8 mouse cellular contexts compared by ENCODE assay signal in genomic region chr5:115531671-115532270, GRCm38 (mm10). TPM values are rescaled to one million over a fixed set of nuclear protein-coding genes. Genes with fewer than 3 reads are reported as not detected.
DNase-seq lines count a peak whose midpoint lies in the region; ATAC-seq and TF ChIP-seq lines count a peak whose summit lies in the region.

No protein-coding gene starts in this region.

- peak overlapping the region; percentile 72 for H3K9ac ChIP-seq in liver, embryonic 13.5 days

- H3K27me3 ChIP-seq in liver, embryonic 13.5 days = no peaks in the 10 kb centered on the region

- no peak for TF ChIP-seq CTCF in olfactory bulb, adult 2 months (IDR thresholded peaks at IDR 0.05; ENCODE audit: insufficient read depth, low read depth, low read length)

- peak overlapping the region; percentile 72 for H3K4me2 ChIP-seq in liver, embryonic 13.5 days

- peak overlapping the region; percentile 83 for H3K27ac ChIP-seq in liver, embryonic 13.5 days
- H3K27ac ChIP-seq in olfactory bulb, adult 2 months (ENCODE audit: insufficient read depth, low read depth, low read length) = peak overlapping the region; percentile 35; the same call in 1 of the 2 replicates

- ATAC-seq in liver, embryonic 13.5 days (ENCODE audit: low read depth) = peak; percentile 92
- ATAC-seq in activated CD4-positive, CD25-positive, alpha-beta regulatory T cell, adult 4 months = no peak

- H3K4me3 ChIP-seq in liver, embryonic 13.5 days (replicated peaks) = peak overlapping the region; percentile 44
- H3K4me3 ChIP-seq in olfactory bulb, adult 2 months (ENCODE audit: insufficient read depth, low read depth, low read length) = no peak overlapping the region

- H3K4me1 ChIP-seq in liver, embryonic 13.5 days (replicated peaks) = peaks cover 91% of the 10 kb centered on the region
- H3K4me1 ChIP-seq in olfactory bulb, adult 2 months (ENCODE audit: control insufficient read depth, insufficient read depth, low read length) = peaks cover 32% of the 10 kb centered on the region

- no peaks in the 10 kb centered on the region for H3K9me3 ChIP-seq in liver, embryonic 13.5 days (replicated peaks)

- peak; percentile 57 for DNase-seq in urinary bladder, postnatal 25 days (ENCODE audit: low spot score)
- DNase-seq in urinary bladder, adult 2 months (ENCODE audit: low spot score) = no peak
- DNase-seq in cerebellum, postnatal 25 days = peak; percentile 86 to 88
- DNase-seq in heart, adult 18-20 months = peak; percentile 90 to 95
- peak; percentile 74 to 81 for DNase-seq in kidney, adult 8-10 months
- peak; percentile 88 for DNase-seq in liver, embryonic 13.5 days

- no peaks in the 10 kb centered on the region for H3K36me3 ChIP-seq in liver, embryonic 13.5 days

- WGBS in liver, embryonic 13.5 days (ENCODE audit: insufficient replicate concordance) = 22% methylated on average over 18 of the region's 18 CpGs
- WGBS in olfactory bulb, adult 2 months = 35% methylated on average over 18 of the region's 18 CpGs

- TF ChIP-seq POLR2A in olfactory bulb, adult 2 months (IDR thresholded peaks at IDR 0.05; ENCODE audit: insufficient read depth, low read depth, low read length) = no peak

RNA-seq across cellular contexts. Expression of gene Pxn, which starts 25.3 kb away (rescaled TPM):
- 68.7 and 73.4 TPM in 2 replicates for polyA plus RNA-seq in urinary bladder, adult 2 months (2012; rRNA removed)
- 10 to 100 TPM; 34.0 to 35.1 TPM for total RNA-seq in heart, adult 18-20 months (2021)
- 11.1 and 14.5 TPM in 2 replicates for polyA plus RNA-seq in liver, embryonic 13.5 days (2015; fragmentation: Nextera tagmentation; extraction: Ambion mirVana)
- polyA plus RNA-seq in olfactory bulb, adult 2 months (2012; ENCODE audit: insufficient read depth, insufficient read length, low replicate concordance, missing spikeins) = not detected in 2 replicates
- polyA plus RNA-seq in activated CD4-positive, CD25-positive, alpha-beta regulatory T cell, adult 4 months (2017; shearing (Covaris generic)) = 10 to 100 TPM; 14.5 to 21.0 TPM

RNA-seq across cellular contexts. Expression of gene Rplp0, which starts 27.5 kb away (rescaled TPM):
- polyA plus RNA-seq in urinary bladder, adult 2 months (2012; rRNA removed) = 2,459 and 2,490 TPM in 2 replicates
- 100 to 1,000 TPM; 624 to 648 TPM for total RNA-seq in heart, adult 18-20 months (2021)
- polyA plus RNA-seq in liver, embryonic 13.5 days (2015; fragmentation: Nextera tagmentation; extraction: Ambion mirVana) = 1,664 and 1,673 TPM in 2 replicates
- polyA plus RNA-seq in olfactory bulb, adult 2 months (2012; ENCODE audit: insufficient read depth, insufficient read length, low replicate concordance, missing spikeins) = 613 and 1,282 TPM in 2 replicates
- 1,000 to 10,000 TPM; 4,414 to 4,537 TPM for polyA plus RNA-seq in activated CD4-positive, CD25-positive, alpha-beta regulatory T cell, adult 4 months (2017; shearing (Covaris generic))

RNA-seq across cellular contexts. Expression of gene Gcn1l1, which starts 33.3 kb away (rescaled TPM):
- 17.8 and 26.4 TPM in 2 replicates for polyA plus RNA-seq in urinary bladder, adult 2 months (2012; rRNA removed)
- total RNA-seq in heart, adult 18-20 months (2021) = 10 to 100 TPM; 39.1 to 41.5 TPM
- polyA plus RNA-seq in liver, embryonic 13.5 days (2015; fragmentation: Nextera tagmentation; extraction: Ambion mirVana) = 18.7 and 19.3 TPM in 2 replicates
- not detected in 2 replicates for polyA plus RNA-seq in olfactory bulb, adult 2 months (2012; ENCODE audit: insufficient read depth, insufficient read length, low replicate concordance, missing spikeins)
- 10 to 100 TPM; 22.2 to 30.6 TPM for polyA plus RNA-seq in activated CD4-positive, CD25-positive, alpha-beta regulatory T cell, adult 4 months (2017; shearing (Covaris generic))

RNA-seq across cellular contexts. Expression of gene Sirt4, which starts 47.2 kb away (rescaled TPM):
- 56.1 and 75.8 TPM in 2 replicates for polyA plus RNA-seq in urinary bladder, adult 2 months (2012; rRNA removed)
- total RNA-seq in heart, adult 18-20 months (2021) = 10 to 100 TPM; 13.6 to 19.5 TPM
- polyA plus RNA-seq in liver, embryonic 13.5 days (2015; fragmentation: Nextera tagmentation; extraction: Ambion mirVana) = 5.6 and 6.1 TPM in 2 replicates
- not detected in 2 replicates for polyA plus RNA-seq in olfactory bulb, adult 2 months (2012; ENCODE audit: insufficient read depth, insufficient read length, low replicate concordance, missing spikeins)
- 10 to 100 TPM; 10.4 to 14.9 TPM for polyA plus RNA-seq in activated CD4-positive, CD25-positive, alpha-beta regulatory T cell, adult 4 months (2017; shearing (Covaris generic))

Comparison
In these comparisons a context has a peak if more than half of its experiments do, and no peak if none do; other contexts are left out.
1. RNA of gene Gcn1l1, which starts 33.3 kb away (polyA plus RNA-seq): 22.2 to 30.6 TPM in activated CD4-positive, CD25-positive, alpha-beta regulatory T cell, adult 4 months, 18.7 to 19.3 TPM in liver, embryonic 13.5 days and 17.8 to 26.4 TPM in urinary bladder, adult 2 months; not detected in olfactory bulb, adult 2 months; every median in the first group is over 10 times any median in the second.